Mouse (Mus musculus) E14TG2a.4 (cell line): ENCODE measurements at regions not wholly inside any gene's neighbourhood (a gene's known extent, or its start where the extent isn't known, plus 50 kb on each side); places are given as distances from the start of the nearest gene placed in this dataset.

Experiments
- CTCF ChIP-seq: conservative IDR thresholded peaks from 2 replicates; pipeline ENCODE4 v1.5.1; 2014; ENCODE audit warnings: low read length
- NANOG ChIP-seq: IDR thresholded peaks from 2 replicates; pipeline ENCODE4 v1.6.1; 2014; ENCODE audit warnings: borderline replicate concordance, low read length, mixed read lengths
- POU5F1 ChIP-seq: IDR thresholded peaks from 2 replicates; pipeline ENCODE4 v1.6.1; 2014; ENCODE audit warnings: low read length, borderline replicate concordance

- TF ChIP-seq CTCF (no peak), POU5F1 (no peak), NANOG (no peak)
Observed at GRCm38 (mm10) chr7:71524119-71524518, 172.8 kb upstream of the Gm10295 start.
